Mouse (Mus musculus) hindbrain, embryonic 13.5 days (tissue): ENCODE measurements around the gene Morn3. TPM values are rescaled to one million over a fixed set of nuclear protein-coding genes. Genes with fewer than 3 reads are reported as not detected.

Experiments used
- ATAC-seq: fragments of 200-750 bp; cut with Nextera tagmentation; 2 replicates; pipeline ENCODE4 v1.8.0; 2017; ENCODE audit warnings: moderate TSS enrichment; ENCODE audit not compliant: low FRiP score
- H3K27ac ChIP-seq: fragments of 300-500 bp; sonication (generic); 2 replicates; pipeline ENCODE4 v1.5.1; 2015; ENCODE audit warnings: inconsistent platforms, mild to moderate bottlenecking, moderate library complexity
- H3K27me3 ChIP-seq: fragments of 300-500 bp; sonication (generic); 2 replicates; pipeline ENCODE4 v1.6.1; 2015; ENCODE audit warnings: mild to moderate bottlenecking, inconsistent platforms
- H3K36me3 ChIP-seq: fragments of 300-500 bp; sonication (generic); 2 replicates; pipeline ENCODE4 v1.6.1; 2015; ENCODE audit warnings: mild to moderate bottlenecking, inconsistent platforms
- H3K4me1 ChIP-seq: fragments of 300-500 bp; sonication (generic); replicated peaks from 2 replicates; pipeline ENCODE4 v1.6.1; 2015; ENCODE audit warnings: inconsistent platforms
- H3K4me2 ChIP-seq: fragments of 300-500 bp; sonication (generic); 2 replicates; pipeline ENCODE4 v1.6.1; 2015; ENCODE audit warnings: inconsistent platforms, mild to moderate bottlenecking, moderate library complexity
- H3K4me3 ChIP-seq: fragments of 300-500 bp; sonication (generic); 2 replicates; pipeline ENCODE4 v1.5.1; 2015; ENCODE audit warnings: mild to moderate bottlenecking, inconsistent platforms
- H3K9ac ChIP-seq: fragments of 300-500 bp; sonication (generic); 2 replicates; pipeline ENCODE4 v1.6.1; 2015; ENCODE audit warnings: mild to moderate bottlenecking, inconsistent platforms
- H3K9me3 ChIP-seq: fragments of 300-500 bp; sonication (generic); 2 replicates; pipeline ENCODE4 v1.6.1; 2016; ENCODE audit warnings: inconsistent platforms
- WGBS: fragments of 180-500 bp; shearing (Covaris S2); methylation state at CpG from one replicate; pipeline ENCODE4 v1.1.7; 2015; 5-methylcytosine and 5-hydroxymethylcytosine counted together
- polyA plus RNA-seq: library from polyadenylated mRNA; unstranded; fragments of >200 nt; fragmentation: Nextera tagmentation; extraction: Ambion mirVana; gene quantifications from 2 replicates; pipeline ENCODE4 v1.2.1, GENCODE M21; 2015

Gene Morn3
- polyA plus RNA-seq, result 0.65 and 1.5 TPM in 2 replicates

GRCm38 (mm10) chr5:123046916-123047315, at the start of gene Morn3:
TSS of gene Morn3 (minus strand) at chr5:123047016.
- no peaks in the 10 kb centered on the region for H3K27me3 ChIP-seq
- peaks cover 3% of the 10 kb centered on the region; the same call in 1 of the 2 replicates for H3K4me1 ChIP-seq
- H3K4me3 ChIP-seq, result no peak within 1 kb of the TSS
- ATAC-seq, result no peak
- WGBS, result 91% methylated on average over 3 of the region's 3 CpGs
- H3K9ac ChIP-seq, result no peak within 1 kb of the TSS
- no peaks in the 10 kb centered on the region for H3K9me3 ChIP-seq
- H3K4me2 ChIP-seq, result no peak within 1 kb of the TSS
- no peak within 1 kb of the TSS for H3K27ac ChIP-seq
- no peaks in the 10 kb centered on the region for H3K36me3 ChIP-seq

- no peak overlapping the region for H3K4me3 ChIP-seq
- H3K9ac ChIP-seq, result no peak overlapping the region
- H3K4me1 ChIP-seq, result peaks cover 5% of the 10 kb centered on the region; the same call in 1 of the 2 replicates
- 93% methylated on average over 8 of the region's 8 CpGs for WGBS
- no peak for ATAC-seq
- H3K4me2 ChIP-seq, result no peak overlapping the region
- peaks cover 12% of the 10 kb centered on the region for H3K36me3 ChIP-seq
- H3K27ac ChIP-seq, result no peak overlapping the region
- no peaks in the 10 kb centered on the region for H3K9me3 ChIP-seq
- no peaks in the 10 kb centered on the region for H3K27me3 ChIP-seq
Observed at GRCm38 (mm10) chr5:123096299-123096698, 49.5 kb upstream of the Morn3 start.

DNA sequence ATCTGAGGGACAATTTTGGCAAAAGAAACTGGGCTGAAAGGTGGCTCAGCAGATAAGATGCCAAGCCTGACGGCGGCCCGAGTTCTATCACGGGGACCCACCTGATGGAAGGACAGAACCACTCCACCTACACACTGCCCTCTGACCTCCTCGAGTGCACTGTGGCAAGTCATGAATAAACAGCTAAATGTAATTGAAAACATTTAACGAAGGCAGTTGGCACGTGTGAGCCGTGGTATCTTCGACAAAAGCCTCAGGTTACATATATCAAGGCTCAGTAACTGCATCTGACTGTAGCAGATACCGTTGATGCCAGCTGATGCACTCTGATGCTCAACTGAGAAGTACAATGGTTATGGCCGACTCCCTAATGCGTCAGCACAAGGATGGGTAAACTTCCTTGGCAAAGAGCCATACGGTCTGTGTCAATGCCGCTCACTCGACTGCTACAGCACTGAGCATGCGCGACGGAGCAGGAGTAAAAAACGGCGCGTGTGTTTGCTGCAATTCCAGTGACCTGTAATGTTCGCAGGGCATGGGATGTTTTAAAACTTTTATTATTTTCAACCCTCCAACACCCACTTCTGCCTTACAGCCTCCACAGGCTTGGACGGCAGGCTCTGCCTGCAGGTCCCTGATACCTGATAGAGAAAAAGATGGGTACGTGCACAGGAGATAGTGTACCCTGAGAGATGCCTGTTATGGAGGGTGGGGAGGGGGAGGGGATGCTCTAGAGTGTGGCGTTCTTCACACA, 47.6 kb upstream of the Morn3 start:
- WGBS, result 80% methylated on average over 25 of the region's 25 CpGs
- H3K27me3 ChIP-seq, result no peaks in the 10 kb centered on the region

DNA sequence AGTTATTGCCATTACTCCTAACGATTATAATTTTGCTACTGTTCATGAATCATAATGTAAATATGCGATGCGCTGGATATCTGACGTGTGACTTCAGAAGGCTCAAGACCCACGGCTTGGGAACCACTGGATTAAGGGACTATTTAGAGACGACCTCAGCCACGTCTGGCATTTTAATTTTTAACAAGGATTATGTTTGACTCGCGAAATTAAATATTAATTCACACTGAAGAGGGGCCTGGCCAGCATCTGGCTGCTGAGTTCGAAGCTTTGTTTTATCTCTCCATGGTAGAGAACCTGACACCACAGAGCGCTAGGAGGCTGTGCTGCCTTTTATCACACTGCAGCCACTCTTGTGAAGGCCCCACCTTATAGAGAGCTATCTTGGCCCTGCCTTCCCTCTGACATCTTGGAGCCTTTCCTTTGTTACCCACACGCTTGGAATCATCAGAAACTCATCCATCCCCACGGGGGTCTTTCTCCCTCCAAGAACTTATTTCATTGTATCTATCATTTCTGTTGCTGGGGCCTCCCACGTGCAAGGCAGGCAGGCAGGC, 46.3 kb upstream of the Morn3 start:
- 76% methylated on average over 14 of the region's 14 CpGs for WGBS
- ATAC-seq, result no peak
- H3K4me3 ChIP-seq, result no peak overlapping the region
- H3K4me1 ChIP-seq, result peaks cover 5% of the 10 kb centered on the region; the same call in 1 of the 2 replicates
- H3K9ac ChIP-seq, result no peak overlapping the region
- peak overlapping the region; percentile 5; the same call in 1 of the 2 replicates for H3K27ac ChIP-seq
- H3K27me3 ChIP-seq, result no peaks in the 10 kb centered on the region
- H3K36me3 ChIP-seq, result 0 out of 2 replicates have a peak, but pooled peaks cover 5% of the 10 kb centered on the region
- no peak overlapping the region for H3K4me2 ChIP-seq
- H3K9me3 ChIP-seq, result no peaks in the 10 kb centered on the region

More for the DNA sequence above, 47.6 kb upstream of the Morn3 start:
- ATAC-seq, result 0 out of 2 replicates have a peak, but pooled peaks have one; percentile 43
- Histone ChIP-seq H3K9me3 (no peaks in the 10 kb centered on the region), H3K4me3 (no peak overlapping the region), H3K27ac (no peak overlapping the region), H3K4me1 (peaks cover 5% of the 10 kb centered on the region; the same call in 1 of the 2 replicates), H3K36me3 (peaks cover 7% of the 10 kb centered on the region; the same call in 1 of the 2 replicates), H3K9ac (no peak overlapping the region), H3K4me2 (no peak overlapping the region)

GRCm38 (mm10) chr5:123090560-123091306, 43.9 kb upstream of the Morn3 start:
- Histone ChIP-seq H3K4me3 (no peak overlapping the region), H3K9ac (no peak overlapping the region), H3K4me1 (peaks cover 5% of the 10 kb centered on the region; the same call in 1 of the 2 replicates), H3K4me2 (no peak overlapping the region), H3K36me3 (0 out of 2 replicates have a peak, but pooled peaks cover 5% of the 10 kb centered on the region), H3K27me3 (no peaks in the 10 kb centered on the region), H3K27ac (no peak overlapping the region), H3K9me3 (no peaks in the 10 kb centered on the region)
- 87% methylated on average over 10 of the region's 10 CpGs for WGBS
- ATAC-seq, result no peak

GRCm38 (mm10) chr5:123088784-123089183, 42.0 kb upstream of the Morn3 start:
- Histone ChIP-seq H3K4me2 (no peak overlapping the region), H3K4me3 (no peak overlapping the region), H3K9me3 (no peaks in the 10 kb centered on the region), H3K4me1 (peaks cover 1% of the 10 kb centered on the region; the same call in 1 of the 2 replicates), H3K27ac (no peak overlapping the region), H3K9ac (no peak overlapping the region), H3K36me3 (0 out of 2 replicates have a peak, but pooled peaks cover 5% of the 10 kb centered on the region), H3K27me3 (no peaks in the 10 kb centered on the region)
- 93% methylated on average over 4 of the region's 4 CpGs for WGBS
- no peak for ATAC-seq

DNA sequence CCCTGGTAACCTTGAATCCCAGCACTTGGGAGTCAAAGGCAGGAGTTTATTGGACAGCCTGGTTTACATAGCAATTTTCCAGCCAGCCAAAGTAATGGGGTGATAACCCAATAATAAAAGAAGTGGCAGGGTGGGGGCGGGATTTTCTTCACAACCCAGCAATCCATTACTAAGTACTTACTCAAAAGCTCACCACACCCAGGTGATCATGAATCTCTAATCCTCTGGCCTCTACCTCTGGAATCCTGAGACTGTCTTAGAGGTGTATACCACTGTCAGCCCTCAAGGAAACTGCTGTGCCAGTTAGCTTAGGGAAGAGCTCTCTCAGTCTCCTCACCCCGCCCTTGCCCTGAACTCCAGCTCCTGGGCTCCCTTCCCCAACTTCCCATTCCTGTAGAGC, 39.7 kb upstream of the Morn3 start:
- ATAC-seq, result no peak

DNA sequence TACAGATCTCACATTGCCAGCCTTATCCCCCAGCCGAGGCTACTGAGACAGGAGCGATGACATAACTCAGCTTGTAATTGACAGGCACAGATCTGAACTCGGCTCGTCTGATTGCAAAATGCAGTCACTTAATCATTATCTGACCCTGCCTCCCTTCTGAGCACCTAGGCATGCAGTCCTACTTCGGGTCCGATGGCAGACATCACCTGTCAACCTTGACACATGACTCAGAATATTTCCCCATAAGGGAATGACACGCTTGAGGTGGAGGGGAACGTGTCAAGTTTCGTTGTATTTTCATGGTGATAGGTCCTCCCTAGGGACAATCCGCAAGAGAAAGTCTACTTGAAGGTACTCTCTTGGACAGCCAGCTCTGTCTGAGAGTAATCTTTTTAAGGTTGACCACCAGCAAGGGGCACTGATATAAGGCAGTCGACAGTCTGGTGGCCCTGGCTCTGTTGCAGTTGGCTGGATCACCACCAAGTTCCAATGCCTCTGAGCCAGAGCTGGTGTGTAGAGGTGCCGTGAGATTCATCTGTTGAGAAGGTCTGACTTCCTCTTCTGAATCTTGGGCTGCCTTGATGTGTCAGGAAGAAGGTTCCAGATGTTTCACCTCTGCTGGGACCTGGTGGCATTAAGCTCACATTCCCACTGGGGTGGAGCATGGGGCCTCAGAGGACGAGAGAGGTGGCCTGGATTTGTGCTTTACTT, 36.7 kb upstream of the Morn3 start:
- Histone ChIP-seq H3K27me3 (no peaks in the 10 kb centered on the region), H3K9me3 (no peaks in the 10 kb centered on the region), H3K27ac (no peak overlapping the region), H3K9ac (no peak overlapping the region), H3K4me2 (no peak overlapping the region), H3K36me3 (no peaks in the 10 kb centered on the region), H3K4me1 (peaks cover 12% of the 10 kb centered on the region), H3K4me3 (no peak overlapping the region)
- no peak for ATAC-seq
- WGBS, result 72% methylated on average over 13 of the region's 13 CpGs

More for the DNA sequence above, 39.7 kb upstream of the Morn3 start:
- 84% methylated on average over 2 of the region's 2 CpGs for WGBS
- Histone ChIP-seq H3K9me3 (no peaks in the 10 kb centered on the region), H3K4me3 (no peak overlapping the region), H3K27ac (no peak overlapping the region), H3K9ac (no peak overlapping the region), H3K4me1 (peaks cover 4% of the 10 kb centered on the region; the same call in 1 of the 2 replicates), H3K36me3 (0 out of 2 replicates have a peak, but pooled peaks cover 5% of the 10 kb centered on the region), H3K4me2 (no peak overlapping the region), H3K27me3 (no peaks in the 10 kb centered on the region)

DNA sequence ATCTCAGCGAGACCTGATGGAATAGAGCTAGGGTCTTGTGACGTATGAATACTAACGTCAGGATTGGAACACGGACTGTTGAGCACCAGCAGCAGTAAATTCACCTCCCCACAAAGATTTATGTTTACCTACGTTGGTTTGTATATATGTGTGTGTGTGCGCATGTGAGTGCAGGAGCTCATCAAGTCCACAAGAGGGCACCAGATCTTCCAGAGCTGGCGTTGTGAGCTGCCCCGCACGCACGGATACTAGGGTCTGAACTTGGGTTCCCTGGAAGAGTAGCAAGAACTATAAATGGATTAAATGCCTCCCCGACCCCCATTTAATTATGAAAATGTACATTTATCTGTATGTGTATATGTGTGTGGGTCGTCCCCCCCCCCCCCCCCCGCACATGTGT, 33.7 kb upstream of the Morn3 start:
- Histone ChIP-seq H3K4me2 (no peak overlapping the region), H3K27me3 (0 out of 2 replicates have a peak, but pooled peaks cover 3% of the 10 kb centered on the region), H3K9me3 (no peaks in the 10 kb centered on the region), H3K36me3 (no peaks in the 10 kb centered on the region), H3K9ac (no peak overlapping the region), H3K27ac (no peak overlapping the region), H3K4me1 (peaks cover 34% of the 10 kb centered on the region), H3K4me3 (no peak overlapping the region)
- ATAC-seq, result no peak
- 94% methylated on average over 13 of the region's 13 CpGs for WGBS

GRCm38 (mm10) chr5:123080041-123080440, 33.2 kb upstream of the Morn3 start:
- ATAC-seq, result no peak
- Histone ChIP-seq H3K27me3 (0 out of 2 replicates have a peak, but pooled peaks cover 3% of the 10 kb centered on the region), H3K9me3 (no peaks in the 10 kb centered on the region), H3K36me3 (no peaks in the 10 kb centered on the region), H3K4me3 (no peak overlapping the region), H3K4me2 (no peak overlapping the region), H3K9ac (no peak overlapping the region), H3K4me1 (peaks cover 37% of the 10 kb centered on the region), H3K27ac (no peak overlapping the region)
- WGBS, result 90% methylated on average over 8 of the region's 8 CpGs

GRCm38 (mm10) chr5:123079568-123079967, 32.8 kb upstream of the Morn3 start:
- peaks cover 37% of the 10 kb centered on the region for H3K4me1 ChIP-seq
- no peak overlapping the region for H3K4me3 ChIP-seq
- no peaks in the 10 kb centered on the region for H3K9me3 ChIP-seq
- 90% methylated on average over 1 of the region's 1 CpGs for WGBS
- no peak overlapping the region for H3K9ac ChIP-seq
- H3K4me2 ChIP-seq, result no peak overlapping the region
- no peak overlapping the region for H3K27ac ChIP-seq
- no peaks in the 10 kb centered on the region for H3K36me3 ChIP-seq
- no peak for ATAC-seq
- 0 out of 2 replicates have a peak, but pooled peaks cover 3% of the 10 kb centered on the region for H3K27me3 ChIP-seq
